Mouse (Mus musculus) brain, embryonic 14.5 days (tissue): Measurements from ENCODE around the gene Fbxl14. TPM values are rescaled to one million over a fixed set of nuclear protein-coding genes. Genes with fewer than 3 reads are reported as not detected.

Experiments
- DNase-seq: peaks from one replicate; pipeline ENCODE4 v3.0.0-alpha.2; 2011; ENCODE audit warnings: low read depth
- CTCF ChIP-seq: fragments of 200-500 bp; IDR thresholded peaks from 2 replicates; pipeline ENCODE4 v1.5.1; 2012; ENCODE audit warnings: inconsistent platforms, mild to moderate bottlenecking, moderate library complexity, borderline replicate concordance; ENCODE audit not compliant: insufficient read depth, insufficient read length; ENCODE audit errors: extremely low read depth
- POLR2A ChIP-seq: fragments of 200-500 bp; IDR thresholded peaks from 2 replicates; pipeline ENCODE4 v1.6.1; 2012; ENCODE audit warnings: mild to moderate bottlenecking, inconsistent platforms, borderline replicate concordance; ENCODE audit not compliant: poor library complexity, insufficient read depth, insufficient read length, severe bottlenecking; ENCODE audit errors: extremely low read depth
- polyA plus RNA-seq: library from polyadenylated mRNA; depleted of rRNA; stranded (reverse); fragments of >200 nt; gene quantifications from 2 replicates; pipeline ENCODE4 v1.2.3, GENCODE M21; 2012

Gene Fbxl14
- polyA plus RNA-seq, 1 experiment: 57.6 TPM

GRCm38 (mm10) chr6:119450965-119451943 is 28.2 kb upstream of the Fbxl14 start:
- TF ChIP-seq CTCF (no peak), POLR2A (no peak)
- DNase-seq: peak; percentile 54

- TF ChIP-seq CTCF (no peak), POLR2A (no peak)
- DNase-seq: peak; percentile 95
Observed at GRCm38 (mm10) chr6:119451981-119452499, 27.4 kb upstream of the Fbxl14 start.

GRCm38 (mm10) chr6:119458166-119458565 is 21.3 kb upstream of the Fbxl14 start:
- TF ChIP-seq CTCF (no peak), POLR2A (no peak)
- DNase-seq: no peak

DNA sequence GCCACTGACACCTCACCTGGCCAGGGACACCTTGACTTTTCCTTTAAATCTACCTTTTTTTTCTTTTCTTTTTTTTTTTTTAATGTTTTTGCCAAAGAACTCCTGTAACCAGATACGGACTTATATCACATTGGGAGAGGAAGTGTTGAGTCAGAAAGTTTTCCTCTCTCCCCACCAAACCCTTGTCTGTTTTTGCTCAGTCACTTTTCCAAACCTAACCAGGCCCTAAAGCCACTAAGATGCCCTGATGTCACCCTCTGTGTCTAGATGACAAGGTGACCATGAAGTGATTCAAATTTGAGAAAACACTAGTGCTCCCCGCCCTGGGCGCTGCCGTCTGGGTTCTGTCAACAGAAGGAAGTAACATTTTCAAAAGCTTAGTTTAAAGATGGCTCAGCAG is 20.4 kb upstream of the Fbxl14 start:
- no peak for TF ChIP-seq POLR2A
- no peak for TF ChIP-seq CTCF

DNA sequence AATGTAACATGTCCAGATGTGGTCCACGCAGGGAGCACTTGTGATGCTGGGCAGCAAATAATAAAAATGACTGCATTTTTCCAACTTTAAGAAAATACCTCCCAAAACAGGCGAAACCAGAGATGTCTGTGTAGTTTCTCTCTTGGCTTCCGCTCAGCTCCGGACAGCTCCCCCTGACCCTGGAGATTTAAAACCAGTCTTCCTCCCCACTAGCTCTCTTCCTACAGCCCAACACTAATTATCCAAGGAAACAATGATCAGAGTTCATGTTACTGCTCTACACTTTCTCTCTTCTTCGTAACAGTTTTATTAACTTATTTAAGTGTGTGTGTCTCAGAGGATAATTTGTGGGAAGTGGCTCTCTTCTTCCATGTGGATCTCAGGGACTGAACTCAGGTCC is 19.1 kb upstream of the Fbxl14 start:
- DNase-seq: no peak
- no peak for TF ChIP-seq CTCF
- TF ChIP-seq POLR2A: no peak

More for the DNA sequence above, 20.4 kb upstream of the Fbxl14 start:
- no peak for DNase-seq

GRCm38 (mm10) chr6:119466161-119466560 is 13.3 kb upstream of the Fbxl14 start:
- TF ChIP-seq POLR2A (no peak), CTCF (no peak)
- DNase-seq: no peak

DNA sequence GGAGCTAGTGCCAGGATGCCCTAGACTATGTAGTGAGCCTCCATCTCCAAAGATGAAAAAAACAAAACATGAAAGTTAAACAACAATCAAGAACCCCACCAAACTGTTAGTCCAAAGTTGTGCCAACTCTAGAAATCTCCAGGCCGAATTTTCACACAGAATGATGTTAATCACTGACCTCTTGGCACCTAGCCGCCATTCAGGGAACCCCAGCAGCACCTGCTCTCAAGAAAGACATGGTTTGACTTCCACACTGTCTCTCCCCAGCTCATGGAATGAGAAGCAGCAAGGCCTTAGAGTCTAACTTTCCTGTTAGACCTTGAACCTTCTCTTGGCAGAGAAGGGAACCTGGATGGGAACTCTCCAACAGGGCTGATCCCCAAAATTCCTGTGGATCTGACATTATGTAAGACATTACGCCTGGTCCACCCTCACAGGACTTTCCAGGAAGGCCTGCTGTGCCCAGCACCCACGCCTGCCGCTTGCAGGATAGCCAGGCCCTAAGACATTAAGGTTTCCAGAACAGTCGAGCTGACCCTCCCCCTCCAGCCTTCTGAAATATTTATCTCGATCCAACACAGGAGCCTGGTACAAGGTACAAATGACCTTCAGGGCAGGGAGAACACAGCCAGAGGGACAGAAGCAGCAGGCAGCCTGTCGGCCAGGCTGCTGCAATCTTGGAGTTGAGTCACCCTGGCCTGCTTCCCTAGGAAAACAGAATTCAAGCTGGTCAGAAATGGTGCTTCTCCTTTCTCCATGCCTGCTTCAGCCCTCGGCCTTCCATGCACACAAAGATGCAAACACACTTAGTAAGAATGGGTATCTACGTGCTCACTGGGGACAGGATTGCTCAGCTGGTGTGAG is 12.3 kb upstream of the Fbxl14 start:
- no peak for DNase-seq
- TF ChIP-seq CTCF (no peak), POLR2A (no peak)

DNA sequence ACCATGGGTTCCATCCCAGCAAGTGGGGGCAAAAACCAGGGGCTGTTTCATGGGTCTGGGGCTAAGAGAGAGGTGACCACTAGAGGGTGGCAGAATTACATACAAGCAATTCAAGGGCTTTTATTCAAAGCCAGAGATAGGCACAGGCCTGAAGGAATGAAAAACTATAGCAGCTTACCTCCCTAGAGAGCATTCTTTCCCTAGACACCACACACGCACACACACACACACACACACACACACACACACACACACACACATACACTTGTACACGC is 11.7 kb upstream of the Fbxl14 start:
- TF ChIP-seq POLR2A (no peak), CTCF (peak; percentile 21; the same call in 1 of the 2 replicates)
- DNase-seq: no peak

GRCm38 (mm10) chr6:119470777-119471176 is 8.7 kb upstream of the Fbxl14 start:
- TF ChIP-seq POLR2A (no peak), CTCF (no peak)
- no peak for DNase-seq

- peak; percentile 67 for DNase-seq
- TF ChIP-seq POLR2A (no peak), CTCF (peak; percentile 84)
Observed at GRCm38 (mm10) chr6:119472135-119472534, 7.3 kb upstream of the Fbxl14 start.

DNA sequence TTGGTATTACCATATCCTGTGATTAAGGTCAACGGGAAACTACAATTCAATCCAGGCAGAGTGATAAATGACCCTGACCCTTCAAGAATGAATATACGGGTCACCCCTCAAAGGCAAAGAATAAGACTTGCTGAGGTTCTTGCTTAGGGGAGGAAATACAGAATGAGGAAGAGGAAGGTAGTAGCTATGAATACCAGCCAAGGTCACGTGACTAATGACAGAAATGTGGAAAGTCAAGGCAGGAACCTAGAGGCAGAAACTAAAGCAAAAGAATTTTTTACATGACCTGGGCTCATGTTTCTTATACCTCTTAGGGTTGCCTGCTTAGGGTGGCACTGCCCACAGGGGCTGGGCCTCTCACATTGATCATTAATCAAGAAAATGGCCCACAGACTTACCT is 6.8 kb upstream of the Fbxl14 start:
- DNase-seq: no peak
- TF ChIP-seq POLR2A (no peak), CTCF (no peak)
